Mouse (Mus musculus) kidney, postnatal 0 days (tissue): ENCODE results near the gene Igfbp2. TPM values are rescaled to one million over a fixed set of nuclear protein-coding genes. Genes with fewer than 3 reads are reported as not detected.

Experiments used
- ATAC-seq: fragments of 200-750 bp; cut with Nextera tagmentation; replicated peaks from 2 replicates; pipeline ENCODE4 v1.8.0; 2017; ENCODE audit warnings: low read depth, moderate number of reproducible peaks, moderate TSS enrichment, moderate library complexity; ENCODE audit not compliant: low FRiP score
- DNase-seq: peaks from one replicate; pipeline ENCODE4 v3.0.0-alpha.2; 2016; ENCODE audit warnings: low spot score
- H3K27ac ChIP-seq: fragments of 300-500 bp; sonication (generic); 2 replicates; pipeline ENCODE4 v1.5.1; 2014; ENCODE audit warnings: mild to moderate bottlenecking
- H3K27me3 ChIP-seq: fragments of 300-500 bp; sonication (generic); 2 replicates; pipeline ENCODE4 v1.6.1; 2014; ENCODE audit warnings: low read length, mixed read lengths; ENCODE audit not compliant: insufficient read depth
- H3K36me3 ChIP-seq: fragments of 300-500 bp; sonication (generic); 2 replicates; pipeline ENCODE4 v1.6.1; 2014; ENCODE audit warnings: low read length, mixed read lengths; ENCODE audit not compliant: insufficient read depth
- H3K4me1 ChIP-seq: fragments of 300-500 bp; sonication (generic); replicated peaks from 2 replicates; pipeline ENCODE4 v1.6.1; 2014; ENCODE audit warnings: antibody characterized with exemption, low read length, mixed read lengths; ENCODE audit not compliant: insufficient read depth
- H3K4me2 ChIP-seq: fragments of 300-500 bp; sonication (generic); 2 replicates; pipeline ENCODE4 v1.6.1; 2014; ENCODE audit warnings: mild to moderate bottlenecking, low read length, moderate library complexity, mixed read lengths
- H3K4me3 ChIP-seq: fragments of 300-500 bp; sonication (generic); replicated peaks from 2 replicates; pipeline ENCODE4 v1.5.1; 2014; ENCODE audit warnings: low read depth, low read length
- H3K9ac ChIP-seq: fragments of 300-500 bp; sonication (generic); 2 replicates; pipeline ENCODE4 v1.6.1; 2014; ENCODE audit warnings: low read depth, low read length
- H3K9me3 ChIP-seq: fragments of 300-500 bp; sonication (generic); replicated peaks from 2 replicates; pipeline ENCODE4 v1.6.1; 2016; ENCODE audit warnings: low read length, inconsistent platforms, mixed read lengths
- CTCF ChIP-seq: IDR thresholded peaks from 2 replicates; pipeline ENCODE4 v1.5.1; 2016; ENCODE audit warnings: antibody characterized with exemption, low read depth, mild to moderate bottlenecking, moderate library complexity
- WGBS: fragments of 180-500 bp; shearing (Covaris S2); extraction: QIAGEN DNeasy Blood & Tissue Kit; methylation state at CpG from one replicate; pipeline ENCODE4 v1.1.7; 2014; 5-methylcytosine and 5-hydroxymethylcytosine counted together
- polyA plus RNA-seq: library from polyadenylated mRNA; unstranded; fragments of >200 nt; fragmentation: Nextera tagmentation; extraction: Ambion mirVana; gene quantifications from 2 replicates; pipeline ENCODE4 v1.2.1, GENCODE M21; 2015

Igfbp2 gene
- polyA plus RNA-seq: 116 and 123 TPM in 2 replicates

GRCm38 (mm10) chr1:72823751-72824706 is at the start of gene Igfbp2:
Igfbp2 (plus strand) TSS chr1:72824503.
- ATAC-seq: peak; percentile 69
- DNase-seq: peak; percentile 70
- H3K4me1 ChIP-seq: peaks cover 23% of the 10 kb centered on the region
- 2% methylated on average over 43 of the region's 58 CpGs for WGBS
- H3K27me3 ChIP-seq: no peaks in the 10 kb centered on the region
- no peak for TF ChIP-seq CTCF
- peak within 1 kb of the TSS; percentile 64 for H3K9ac ChIP-seq
- no peak within 1 kb of the TSS for H3K27ac ChIP-seq
- no peaks in the 10 kb centered on the region for H3K36me3 ChIP-seq
- H3K9me3 ChIP-seq: no peaks in the 10 kb centered on the region
- peak within 1 kb of the TSS; percentile 46 for H3K4me3 ChIP-seq
- H3K4me2 ChIP-seq: peak within 1 kb of the TSS; percentile 94

GRCm38 (mm10) chr1:72778789-72779188 is 45.5 kb upstream of the Igfbp2 start:
- Histone ChIP-seq H3K4me1 (0 out of 2 replicates have a peak, but pooled peaks cover 3% of the 10 kb centered on the region), H3K36me3 (no peaks in the 10 kb centered on the region), H3K4me2 (no peak overlapping the region), H3K4me3 (no peak overlapping the region), H3K9me3 (no peaks in the 10 kb centered on the region), H3K27me3 (no peaks in the 10 kb centered on the region), H3K9ac (no peak overlapping the region), H3K27ac (no peak overlapping the region)
- ATAC-seq (no peak), DNase-seq (peak; percentile 21)
- 40% methylated on average over 6 of the region's 6 CpGs for WGBS
- no peak for TF ChIP-seq CTCF

- TF ChIP-seq CTCF: no peak
- H3K4me1 ChIP-seq: 0 out of 2 replicates have a peak, but pooled peaks cover 3% of the 10 kb centered on the region
- H3K9me3 ChIP-seq: no peaks in the 10 kb centered on the region
- DNase-seq (peak; percentile 68), ATAC-seq (no peak; the same call in 1 of the 2 replicates)
- H3K27me3 ChIP-seq: no peaks in the 10 kb centered on the region
- WGBS: 12% methylated on average over 7 of the region's 7 CpGs
- H3K27ac ChIP-seq: no peak overlapping the region
- H3K4me3 ChIP-seq: no peak overlapping the region
- H3K4me2 ChIP-seq: 0 out of 2 replicates have a peak overlapping the region, but pooled peaks have one; percentile 3
- no peaks in the 10 kb centered on the region for H3K36me3 ChIP-seq
- H3K9ac ChIP-seq: no peak overlapping the region
Observed at GRCm38 (mm10) chr1:72780720-72781119, 43.6 kb upstream of the Igfbp2 start.

- Histone ChIP-seq H3K9ac (no peak overlapping the region), H3K27ac (no peak overlapping the region), H3K4me3 (no peak overlapping the region), H3K27me3 (no peaks in the 10 kb centered on the region), H3K9me3 (no peaks in the 10 kb centered on the region), H3K36me3 (no peaks in the 10 kb centered on the region), H3K4me2 (no peak overlapping the region), H3K4me1 (0 out of 2 replicates have a peak, but pooled peaks cover 3% of the 10 kb centered on the region)
- ATAC-seq: no peak
- 53% methylated on average over 2 of the region's 2 CpGs for WGBS
- DNase-seq: no peak
- no peak for TF ChIP-seq CTCF
Observed at GRCm38 (mm10) chr1:72783341-72783740, 41.0 kb upstream of the Igfbp2 start.

- Histone ChIP-seq H3K4me1 (0 out of 2 replicates have a peak, but pooled peaks cover 3% of the 10 kb centered on the region), H3K36me3 (no peaks in the 10 kb centered on the region), H3K27me3 (no peaks in the 10 kb centered on the region), H3K9ac (no peak overlapping the region), H3K27ac (no peak overlapping the region), H3K4me3 (no peak overlapping the region), H3K9me3 (no peaks in the 10 kb centered on the region), H3K4me2 (no peak overlapping the region)
- WGBS: 12% methylated on average over 7 of the region's 7 CpGs
- DNase-seq (peak; percentile 14), ATAC-seq (no peak)
- no peak for TF ChIP-seq CTCF
Observed at GRCm38 (mm10) chr1:72784018-72784417, 40.3 kb upstream of the Igfbp2 start.

- no peak for DNase-seq
- Histone ChIP-seq H3K27ac (no peak overlapping the region), H3K4me2 (no peak overlapping the region), H3K4me3 (no peak overlapping the region), H3K27me3 (no peaks in the 10 kb centered on the region), H3K36me3 (no peaks in the 10 kb centered on the region), H3K9ac (no peak overlapping the region), H3K4me1 (no peaks in the 10 kb centered on the region), H3K9me3 (no peaks in the 10 kb centered on the region)
- WGBS: 22% methylated on average over 3 of the region's 3 CpGs
- no peak for TF ChIP-seq CTCF
- no peak for ATAC-seq
Observed at GRCm38 (mm10) chr1:72790670-72791069, 33.6 kb upstream of the Igfbp2 start.
